Mouse (Mus musculus) heart, postnatal 0 days (tissue): Measurements from ENCODE around the gene Kcnn3. TPM values are rescaled to one million over a fixed set of nuclear protein-coding genes. Genes with fewer than 3 reads are reported as not detected.

ENCODE experiments used
- ATAC-seq: fragments of 200-750 bp; cut with Nextera tagmentation; 2 replicates; pipeline ENCODE4 v1.8.0; 2017; ENCODE audit warnings: low read depth, moderate number of reproducible peaks, moderate library complexity; ENCODE audit not compliant: insufficient read depth
- DNase-seq: peaks from one replicate; pipeline ENCODE4 v3.0.0-alpha.2; 2016; ENCODE audit warnings: low spot score
- H3K27ac ChIP-seq: fragments of 300-500 bp; sonication (generic); 2 replicates; pipeline ENCODE4 v1.5.1; 2014; ENCODE audit warnings: low read depth, mild to moderate bottlenecking
- H3K27me3 ChIP-seq: fragments of 300-500 bp; sonication (generic); 2 replicates; pipeline ENCODE4 v1.6.1; 2014; ENCODE audit warnings: low read length, mixed read lengths; ENCODE audit not compliant: control insufficient read depth, insufficient read depth
- H3K36me3 ChIP-seq: fragments of 300-500 bp; sonication (generic); replicated peaks from 2 replicates; pipeline ENCODE4 v1.6.1; 2014; ENCODE audit warnings: low read length, mixed read lengths; ENCODE audit not compliant: control insufficient read depth, insufficient read depth
- H3K4me1 ChIP-seq: fragments of 300-500 bp; sonication (generic); 2 replicates; pipeline ENCODE4 v1.6.1; 2014; ENCODE audit warnings: antibody characterized with exemption; ENCODE audit not compliant: control insufficient read depth, insufficient read depth
- H3K4me2 ChIP-seq: fragments of 300-500 bp; sonication (generic); 2 replicates; pipeline ENCODE4 v1.6.1; 2014; ENCODE audit warnings: low read depth, mild to moderate bottlenecking, low read length, moderate library complexity
- H3K4me3 ChIP-seq: fragments of 300-500 bp; sonication (generic); 2 replicates; pipeline ENCODE4 v1.5.1; 2014; ENCODE audit warnings: low read depth, low read length
- H3K9ac ChIP-seq: fragments of 300-500 bp; sonication (generic); replicated peaks from 2 replicates; pipeline ENCODE4 v1.6.1; 2014; ENCODE audit warnings: low read depth, low read length, mixed read lengths
- H3K9me3 ChIP-seq: fragments of 300-500 bp; sonication (generic); replicated peaks from 2 replicates; pipeline ENCODE4 v1.6.1; 2016; ENCODE audit warnings: low read length; ENCODE audit not compliant: control insufficient read depth
- CTCF ChIP-seq: IDR thresholded peaks from 2 replicates; pipeline ENCODE4 v1.5.1; 2016; ENCODE audit warnings: antibody characterized with exemption, control low read depth, low read depth
- EP300 ChIP-seq: IDR thresholded peaks from 2 replicates; pipeline ENCODE4 v1.6.1; 2016; ENCODE audit warnings: antibody characterized with exemption, low read depth
- WGBS: fragments of 180-500 bp; shearing (Covaris S2); extraction: QIAGEN DNeasy Blood & Tissue Kit; methylation state at CpG from one replicate; pipeline ENCODE4 v1.1.7; 2014; 5-methylcytosine and 5-hydroxymethylcytosine counted together
- polyA plus RNA-seq: library from polyadenylated mRNA; unstranded; fragments of >200 nt; fragmentation: Nextera tagmentation; extraction: Ambion mirVana; gene quantifications from 2 replicates; pipeline ENCODE4 v1.2.1, GENCODE M21; 2015
- total RNA-seq: library from RNA; depleted of rRNA; stranded (reverse); fragments of >200 nt; gene quantifications from 2 replicates; pipeline ENCODE4 v1.2.3, GENCODE M21; 2014; ENCODE audit warnings: low replicate concordance

Gene Kcnn3
- total and polyA plus RNA-seq, 2 experiments from 2014 or later, result 1.5 to 4.7 TPM

GRCm38 (mm10) chr3:89646813-89647255 lies 126.9 kb downstream of the Kcnn3 start:
- Histone ChIP-seq H3K36me3 (no peaks in the 10 kb centered on the region), H3K27ac (peak overlapping the region; percentile 62), H3K9ac (no peak overlapping the region), H3K4me1 (peaks cover 22% of the 10 kb centered on the region), H3K27me3 (peaks cover 2% of the 10 kb centered on the region; the same call in 1 of the 2 replicates), H3K9me3 (no peaks in the 10 kb centered on the region), H3K4me3 (no peak overlapping the region), H3K4me2 (no peak overlapping the region)
- no peak; the same call in 1 of the 2 replicates for ATAC-seq
- peak; percentile 57 for DNase-seq
- TF ChIP-seq EP300 (no peak), CTCF (no peak)
- 24% methylated on average over 5 of the region's 5 CpGs for WGBS

GRCm38 (mm10) chr3:89647268-89647874 lies 127.4 kb downstream of the Kcnn3 start:
- Histone ChIP-seq H3K27me3 (no peaks in the 10 kb centered on the region), H3K4me2 (no peak overlapping the region), H3K27ac (peak overlapping the region; percentile 62), H3K4me3 (no peak overlapping the region), H3K4me1 (peaks cover 22% of the 10 kb centered on the region), H3K9me3 (no peaks in the 10 kb centered on the region), H3K36me3 (no peaks in the 10 kb centered on the region), H3K9ac (no peak overlapping the region)
- TF ChIP-seq EP300, result no peak
- TF ChIP-seq CTCF, result no peak
- whole genome bisulfite sequencing, result 64% methylated on average over 6 of the region's 6 CpGs
- DNase-seq, result no peak
- ATAC-seq, result peak; percentile 22; the same call in 1 of the 2 replicates

- no peak for ATAC-seq
- H3K9ac ChIP-seq, result no peak overlapping the region
- no peak for TF ChIP-seq CTCF
- H3K4me2 ChIP-seq, result no peak overlapping the region
- peaks cover 19% of the 10 kb centered on the region for H3K4me1 ChIP-seq
- no peak overlapping the region for H3K4me3 ChIP-seq
- no peak overlapping the region for H3K27ac ChIP-seq
- H3K9me3 ChIP-seq, result no peaks in the 10 kb centered on the region
- WGBS, result 90% methylated on average over 7 of the region's 7 CpGs
- no peaks in the 10 kb centered on the region for H3K27me3 ChIP-seq
- no peak for DNase-seq
- H3K36me3 ChIP-seq, result no peaks in the 10 kb centered on the region
Measured at GRCm38 (mm10) chr3:89649890-89650289, 129.9 kb downstream of the Kcnn3 start.

DNA sequence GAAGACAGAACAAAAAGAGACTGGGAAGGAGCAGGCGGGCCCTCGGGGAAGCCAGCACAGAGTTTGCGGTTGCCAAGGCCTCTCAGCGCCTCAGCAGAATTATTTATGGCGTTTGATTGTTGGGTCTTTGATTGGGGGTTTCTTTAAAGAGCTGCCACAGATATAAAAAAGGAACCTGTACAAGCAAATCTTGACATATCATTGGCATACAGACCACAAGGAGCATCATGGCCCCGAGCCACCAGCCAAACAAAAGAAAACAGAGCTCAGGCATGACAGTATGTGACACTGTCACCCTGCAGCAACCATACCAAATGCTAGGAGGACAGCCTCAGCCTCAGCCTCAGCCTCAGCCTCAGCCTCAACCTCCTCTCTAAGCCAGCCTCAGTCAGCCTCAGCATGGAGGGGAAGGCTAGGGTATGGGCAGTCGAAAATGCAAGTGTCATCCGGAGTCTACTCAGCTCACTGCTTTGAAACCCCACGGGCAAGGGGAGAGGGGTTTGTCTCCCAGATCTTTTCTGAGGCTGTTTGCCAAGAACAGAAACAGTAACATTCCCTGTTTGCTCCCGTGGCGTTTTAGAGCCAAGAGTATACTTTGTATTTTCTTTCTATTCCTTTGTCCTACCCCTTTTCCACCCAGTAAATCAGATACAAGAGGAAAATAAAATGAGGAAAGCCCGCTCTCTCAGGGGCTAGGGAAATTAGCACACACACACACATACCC lies 133.4 kb downstream of the Kcnn3 start:
- no peak overlapping the region for H3K9ac ChIP-seq
- no peaks in the 10 kb centered on the region for H3K9me3 ChIP-seq
- no peak overlapping the region for H3K4me2 ChIP-seq
- DNase-seq (no peak), ATAC-seq (no peak)
- 56% methylated on average over 12 of the region's 12 CpGs for WGBS
- H3K4me1 ChIP-seq, result 0 out of 2 replicates have a peak, but pooled peaks cover 6% of the 10 kb centered on the region
- no peaks in the 10 kb centered on the region for H3K36me3 ChIP-seq
- TF ChIP-seq EP300 (no peak), CTCF (no peak)
- no peak overlapping the region for H3K27ac ChIP-seq
- no peaks in the 10 kb centered on the region for H3K27me3 ChIP-seq
- no peak overlapping the region for H3K4me3 ChIP-seq

DNA sequence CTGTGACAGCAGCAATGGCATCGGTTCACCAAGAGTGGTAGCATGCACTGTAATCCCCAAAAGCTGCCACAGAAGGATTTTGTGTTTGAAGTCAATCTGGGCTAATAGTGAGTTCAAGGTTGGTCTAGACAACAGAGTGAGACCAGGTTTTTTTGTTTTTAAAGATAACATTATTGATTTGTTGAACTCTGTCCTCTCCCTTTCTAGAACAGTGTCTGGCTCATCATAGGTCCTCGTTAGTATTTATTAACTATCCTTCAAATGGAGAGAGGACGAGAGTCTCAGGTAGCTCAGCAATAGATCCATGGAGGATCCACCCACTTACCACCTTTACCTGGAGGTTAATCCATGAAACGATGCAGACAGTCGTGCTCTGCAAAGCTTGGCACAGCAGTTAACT lies 137.1 kb downstream of the Kcnn3 start:
- 84% methylated on average over 5 of the region's 5 CpGs for WGBS
- Histone ChIP-seq H3K9me3 (no peaks in the 10 kb centered on the region), H3K4me2 (no peak overlapping the region), H3K9ac (no peak overlapping the region), H3K4me1 (0 out of 2 replicates have a peak, but pooled peaks cover 6% of the 10 kb centered on the region), H3K27ac (no peak overlapping the region), H3K36me3 (no peaks in the 10 kb centered on the region), H3K27me3 (no peaks in the 10 kb centered on the region), H3K4me3 (no peak overlapping the region)
- no peak for ATAC-seq
- no peak for DNase-seq
- no peak for TF ChIP-seq CTCF
- TF ChIP-seq EP300, result no peak
